Mouse (Mus musculus): ENCODE measurements around the gene Armh2.

DNA sequence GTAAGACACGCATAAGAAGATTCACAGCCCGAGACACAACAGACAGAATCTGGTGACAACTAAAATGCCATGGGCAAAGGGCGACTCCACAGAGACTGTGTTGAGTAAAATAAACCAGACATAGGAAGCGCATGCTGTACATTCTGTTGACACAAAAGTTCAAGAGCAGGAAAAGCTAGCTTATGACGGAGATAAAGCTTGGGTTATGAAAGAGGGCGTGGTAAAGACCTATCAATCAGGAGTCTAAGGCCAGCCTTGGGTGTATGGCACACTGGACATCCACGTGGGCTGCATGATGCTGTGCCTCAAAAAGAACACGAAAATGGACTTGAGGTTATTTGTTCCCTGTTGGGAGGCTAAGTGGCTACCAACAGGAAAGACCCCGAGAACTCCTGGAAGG, 24.6 kb upstream of the Armh2 start:
- TF ChIP-seq ZNF384 (IDR thresholded peaks at IDR 0.05; ENCODE audit: low read depth, low read length) (no peak), MAFK (IDR thresholded peaks at IDR 0.05; ENCODE audit: insufficient read depth, low read depth, low read length) (no peak), HCFC1 (IDR thresholded peaks at IDR 0.05; ENCODE audit: borderline replicate concordance, insufficient read depth, low read length) (no peak)
